Mouse (Mus musculus) lung, embryonic 16.5 days (tissue): ENCODE measurements around the gene Plrg1. TPM values are rescaled to one million over a fixed set of nuclear protein-coding genes. Genes with fewer than 3 reads are reported as not detected.

Experiments
- ATAC-seq: fragments of 200-750 bp; cut with Nextera tagmentation; 2 replicates; pipeline ENCODE4 v1.8.0; 2017; ENCODE audit warnings: low read depth, mild to moderate bottlenecking, moderate library complexity
- H3K27ac ChIP-seq: fragments of 300-500 bp; sonication (generic); 2 replicates; pipeline ENCODE4 v1.5.1; 2014; ENCODE audit warnings: mild to moderate bottlenecking, control low read depth, low read length
- H3K27me3 ChIP-seq: fragments of 300-500 bp; sonication (generic); 2 replicates; pipeline ENCODE4 v1.6.1; 2014; ENCODE audit warnings: low read depth, low read length, mixed read lengths; ENCODE audit not compliant: control insufficient read depth, insufficient read depth
- H3K36me3 ChIP-seq: fragments of 300-500 bp; sonication (generic); 2 replicates; pipeline ENCODE4 v1.6.1; 2014; ENCODE audit warnings: low read length; ENCODE audit not compliant: control insufficient read depth, insufficient read depth
- H3K4me1 ChIP-seq: fragments of 300-500 bp; sonication (generic); replicated peaks from 2 replicates; pipeline ENCODE4 v1.6.1; 2014; ENCODE audit warnings: low read length, mixed read lengths; ENCODE audit not compliant: control insufficient read depth, insufficient read depth
- H3K4me2 ChIP-seq: fragments of 300-500 bp; sonication (generic); 2 replicates; pipeline ENCODE4 v1.6.1; 2014; ENCODE audit warnings: low read depth, low read length, control low read depth
- H3K4me3 ChIP-seq: fragments of 300-500 bp; sonication (generic); 2 replicates; pipeline ENCODE4 v1.5.1; 2014; ENCODE audit warnings: mild to moderate bottlenecking, low read length, control low read depth
- H3K9ac ChIP-seq: fragments of 300-500 bp; sonication (generic); 2 replicates; pipeline ENCODE4 v1.6.1; 2014; ENCODE audit warnings: low read length, control low read depth
- H3K9me3 ChIP-seq: fragments of 300-500 bp; sonication (generic); 2 replicates; pipeline ENCODE4 v1.6.1; 2016; ENCODE audit warnings: low read length; ENCODE audit not compliant: control insufficient read depth
- WGBS: fragments of 180-500 bp; shearing (Covaris S2); extraction: QIAGEN DNeasy Blood & Tissue Kit; methylation state at CpG from one replicate; pipeline ENCODE4 v1.1.7; 2014; 5-methylcytosine and 5-hydroxymethylcytosine counted together
- polyA plus RNA-seq: library from polyadenylated mRNA; unstranded; fragments of >200 nt; fragmentation: Nextera tagmentation; extraction: Ambion mirVana; gene quantifications from 2 replicates; pipeline ENCODE4 v1.2.1, GENCODE M21; 2015

The Plrg1 gene
- polyA plus RNA-seq, 1 experiment from 2014 or later: 99.0 TPM

DNA sequence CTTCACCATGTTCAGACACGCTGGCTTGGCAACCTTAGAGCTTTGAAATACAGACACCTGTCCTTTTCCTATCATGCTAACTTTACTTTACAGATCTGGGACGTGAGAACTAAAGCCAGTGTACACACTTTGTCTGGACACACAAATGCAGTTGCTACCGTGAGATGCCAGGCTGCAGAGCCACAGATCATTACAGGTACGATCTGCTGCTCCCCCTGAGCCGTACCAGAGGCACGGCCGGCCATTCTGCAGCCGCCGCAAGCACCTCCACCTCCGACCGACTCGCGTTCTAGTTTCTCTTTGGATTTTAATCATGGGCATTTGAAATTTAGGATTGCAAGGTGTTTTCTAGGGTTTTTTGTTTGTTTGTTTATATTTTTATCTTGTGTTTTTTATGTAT is 13.5 kb downstream of the Plrg1 start:
- Histone ChIP-seq H3K4me2 (no peak overlapping the region), H3K36me3 (peaks cover 47% of the 10 kb centered on the region), H3K9me3 (no peaks in the 10 kb centered on the region), H3K4me1 (no peaks in the 10 kb centered on the region), H3K9ac (no peak overlapping the region), H3K4me3 (no peak overlapping the region), H3K27me3 (no peaks in the 10 kb centered on the region), H3K27ac (no peak overlapping the region)
- 92% methylated on average over 13 of the region's 13 CpGs for WGBS
- no peak for ATAC-seq

DNA sequence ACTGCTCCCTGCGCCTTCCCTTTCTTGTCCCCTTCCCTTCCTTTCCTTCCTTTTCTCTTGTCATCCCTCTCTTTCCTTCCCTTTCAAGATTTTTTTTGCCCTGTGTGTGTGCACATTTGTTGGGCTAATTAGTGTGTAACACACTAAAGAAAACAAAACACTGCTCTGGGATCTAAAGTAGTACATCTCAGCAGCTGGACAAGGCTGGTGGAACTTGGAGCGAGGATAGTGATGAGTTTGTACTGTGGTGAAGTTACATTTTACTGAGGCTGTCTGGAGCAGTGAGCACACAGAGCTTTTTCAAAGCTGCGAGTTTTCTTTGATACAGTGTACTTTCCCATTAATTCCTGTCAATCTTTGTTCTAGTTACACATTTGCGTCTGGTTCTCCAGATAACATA is 14.9 kb downstream of the Plrg1 start:
- Histone ChIP-seq H3K4me1 (no peaks in the 10 kb centered on the region), H3K4me2 (no peak overlapping the region), H3K9ac (no peak overlapping the region), H3K36me3 (peaks cover 47% of the 10 kb centered on the region), H3K9me3 (no peaks in the 10 kb centered on the region), H3K27me3 (no peaks in the 10 kb centered on the region), H3K4me3 (no peak overlapping the region), H3K27ac (no peak overlapping the region)
- no peak for ATAC-seq
- 77% methylated on average over 4 of the region's 4 CpGs for WGBS

DNA sequence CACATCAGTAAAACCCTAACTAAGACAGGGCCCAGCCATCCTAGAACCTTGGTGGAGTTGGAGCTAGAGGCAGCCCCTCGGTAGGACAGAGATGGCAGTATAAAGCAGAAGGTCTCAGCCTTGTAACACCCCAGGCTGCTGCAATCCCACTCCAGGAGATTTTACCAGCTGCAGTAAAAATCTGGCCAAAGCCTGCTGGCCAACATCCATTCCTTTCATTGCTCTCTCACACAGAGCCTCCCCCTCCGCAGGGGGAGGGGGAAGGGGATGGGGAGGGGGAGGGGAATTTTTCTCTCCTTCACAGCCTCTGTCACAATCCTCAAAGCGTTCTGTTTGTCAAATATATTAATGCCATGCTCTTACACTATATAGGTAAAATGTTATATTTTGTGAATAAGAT is 21.2 kb downstream of the Plrg1 start:
- no peak overlapping the region for H3K9ac ChIP-seq
- ATAC-seq: peak; percentile 28; the same call in 1 of the 2 replicates
- peaks cover 7% of the 10 kb centered on the region; the same call in 1 of the 2 replicates for H3K36me3 ChIP-seq
- no peak overlapping the region for H3K4me3 ChIP-seq
- H3K4me2 ChIP-seq: no peak overlapping the region
- H3K27me3 ChIP-seq: no peaks in the 10 kb centered on the region
- H3K9me3 ChIP-seq: no peaks in the 10 kb centered on the region
- peaks cover 4% of the 10 kb centered on the region; the same call in 1 of the 2 replicates for H3K4me1 ChIP-seq
- 26% methylated on average over 3 of the region's 3 CpGs for WGBS
- no peak overlapping the region for H3K27ac ChIP-seq

DNA sequence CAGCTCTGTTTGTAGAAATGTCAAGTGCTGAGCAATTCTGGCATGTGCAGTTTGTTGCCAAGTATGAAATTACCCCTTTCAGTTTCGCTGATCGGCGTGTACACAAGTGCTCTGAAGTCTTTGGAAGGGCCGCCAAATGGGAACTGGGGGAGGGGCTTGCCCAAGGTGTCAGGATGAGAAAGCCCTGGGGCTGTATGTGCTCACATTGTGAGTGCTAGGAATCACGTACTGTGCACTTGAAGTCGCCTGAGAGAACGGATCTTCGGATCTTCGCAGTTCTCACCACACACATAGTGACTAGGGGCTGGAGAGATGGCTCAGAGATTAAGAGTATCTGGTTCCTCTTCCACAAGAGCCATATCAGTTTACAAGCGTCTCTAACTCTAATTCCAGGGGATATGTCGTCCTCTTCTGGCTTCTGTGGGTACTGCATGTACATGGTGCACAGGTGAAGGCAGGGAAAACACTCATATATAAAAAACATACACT is 25.3 kb downstream of the Plrg1 start:
- H3K27me3 ChIP-seq: no peaks in the 10 kb centered on the region
- WGBS: under 1% methylated on average over 11 of the region's 11 CpGs
- H3K4me3 ChIP-seq: peak overlapping the region; percentile 51
- H3K27ac ChIP-seq: peak overlapping the region; percentile 55
- no peaks in the 10 kb centered on the region for H3K9me3 ChIP-seq
- no peaks in the 10 kb centered on the region for H3K36me3 ChIP-seq
- peak; percentile 93 for ATAC-seq
- H3K9ac ChIP-seq: peak overlapping the region; percentile 59
- H3K4me1 ChIP-seq: peaks cover 4% of the 10 kb centered on the region; the same call in 1 of the 2 replicates
- H3K4me2 ChIP-seq: peak overlapping the region; percentile 77

DNA sequence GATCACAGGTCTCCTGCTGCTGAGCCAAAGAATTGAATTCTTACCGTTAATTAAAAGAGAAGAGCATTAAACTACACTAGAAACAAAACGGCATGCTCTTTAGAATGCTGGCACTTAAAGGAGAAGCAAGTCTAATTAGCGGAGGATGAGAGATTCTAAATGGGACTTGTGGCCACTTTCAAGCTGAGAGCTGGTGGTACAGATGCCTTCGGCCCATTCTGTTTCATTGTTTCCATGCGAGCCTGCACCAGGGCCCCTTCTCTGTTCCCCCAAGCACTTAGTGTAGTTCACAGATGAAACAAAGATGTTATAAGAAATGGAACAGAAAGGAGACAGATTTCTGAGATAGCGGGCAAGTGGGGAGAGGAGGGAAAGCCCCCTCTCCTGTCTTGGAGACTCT is 42.3 kb downstream of the Plrg1 start:
- no peaks in the 10 kb centered on the region for H3K27me3 ChIP-seq
- ATAC-seq: no peak
- peaks cover 6% of the 10 kb centered on the region; the same call in 1 of the 2 replicates for H3K4me1 ChIP-seq
- H3K9me3 ChIP-seq: no peaks in the 10 kb centered on the region
- H3K4me2 ChIP-seq: no peak overlapping the region
- H3K9ac ChIP-seq: no peak overlapping the region
- WGBS: 73% methylated on average over 6 of the region's 6 CpGs
- H3K36me3 ChIP-seq: no peaks in the 10 kb centered on the region
- no peak overlapping the region for H3K4me3 ChIP-seq
- H3K27ac ChIP-seq: no peak overlapping the region

DNA sequence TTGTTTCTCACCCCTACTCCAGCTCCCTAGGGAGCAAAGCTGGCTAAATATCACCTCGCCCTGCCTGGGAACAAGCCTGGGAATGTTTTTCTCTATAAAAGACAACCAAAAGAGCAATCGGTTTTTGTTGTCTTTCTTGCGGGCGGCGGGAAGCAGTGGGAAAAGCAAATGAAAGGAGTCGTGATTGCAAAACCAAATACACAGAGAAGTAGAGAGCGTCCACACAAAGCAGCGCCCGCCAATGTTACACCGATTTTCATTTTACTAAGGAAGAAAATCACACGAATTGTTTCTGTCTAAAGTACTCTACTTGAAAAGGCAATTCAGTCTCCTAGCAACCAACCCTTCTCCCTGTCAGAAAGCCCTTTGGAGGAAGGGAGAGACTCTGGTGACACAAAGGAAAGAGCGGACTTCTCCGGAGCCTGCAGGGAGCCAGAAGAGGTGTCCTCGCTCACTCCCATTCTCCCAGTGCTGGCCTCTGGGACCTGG is 43.3 kb downstream of the Plrg1 start:
- Histone ChIP-seq H3K4me3 (peak overlapping the region; percentile 42), H3K4me1 (peaks cover 6% of the 10 kb centered on the region; the same call in 1 of the 2 replicates), H3K27ac (no peak overlapping the region; the same call in 1 of the 2 replicates), H3K36me3 (no peaks in the 10 kb centered on the region), H3K27me3 (no peaks in the 10 kb centered on the region), H3K4me2 (peak overlapping the region; percentile 56), H3K9me3 (no peaks in the 10 kb centered on the region), H3K9ac (peak overlapping the region; percentile 55)
- peak; percentile 57; the same call in 1 of the 2 replicates for ATAC-seq
- 10% methylated on average over 14 of the region's 14 CpGs for WGBS

DNA sequence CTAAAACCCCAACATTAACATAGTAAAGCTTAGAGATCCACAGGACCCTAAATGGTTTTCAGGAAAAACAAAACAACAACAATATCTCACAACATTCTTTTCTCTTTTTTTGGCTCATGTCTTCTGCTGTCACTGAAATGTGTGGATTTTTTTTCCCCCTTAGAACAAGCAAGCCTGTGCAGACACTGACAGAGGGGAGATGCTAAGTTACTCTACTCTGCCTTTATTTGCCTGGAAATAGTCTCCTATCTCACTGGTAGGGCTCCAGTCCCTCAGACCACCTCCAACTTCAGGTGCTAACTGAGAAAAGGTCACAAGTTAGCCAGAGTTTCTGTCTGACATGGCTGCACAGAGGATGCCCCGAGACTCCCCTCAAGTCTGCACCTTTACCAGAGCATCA is 43.8 kb downstream of the Plrg1 start:
- Histone ChIP-seq H3K9ac (peak overlapping the region; percentile 55; the same call in 1 of the 2 replicates), H3K4me2 (peak overlapping the region; percentile 56), H3K27me3 (no peaks in the 10 kb centered on the region), H3K9me3 (no peaks in the 10 kb centered on the region), H3K36me3 (no peaks in the 10 kb centered on the region), H3K4me3 (peak overlapping the region; percentile 42), H3K27ac (no peak overlapping the region), H3K4me1 (peaks cover 6% of the 10 kb centered on the region; the same call in 1 of the 2 replicates)
- 100% methylated on average over 1 of the region's 1 CpGs for WGBS
- ATAC-seq: no peak

DNA sequence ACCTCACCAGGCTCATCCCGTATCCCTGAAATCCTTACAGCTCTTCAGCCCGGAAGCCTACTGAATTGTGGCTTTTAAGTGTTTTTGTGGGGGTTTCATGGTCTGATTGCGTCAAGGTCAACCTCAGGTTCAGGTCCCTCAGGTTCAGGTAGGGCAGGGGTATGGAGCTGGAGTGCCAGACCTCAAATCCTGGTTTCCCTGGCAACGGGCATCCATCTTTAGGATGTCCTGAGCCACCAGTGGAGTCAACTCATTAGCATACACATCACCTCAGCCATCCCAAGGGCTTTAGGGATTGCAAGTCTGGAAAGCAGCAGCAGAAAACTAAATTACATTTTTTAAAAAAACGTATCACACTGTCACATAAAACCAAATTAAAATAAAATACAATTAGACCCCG is 44.3 kb downstream of the Plrg1 start:
- no peak overlapping the region for H3K9ac ChIP-seq
- no peaks in the 10 kb centered on the region for H3K36me3 ChIP-seq
- 74% methylated on average over 6 of the region's 6 CpGs for WGBS
- no peak overlapping the region for H3K27ac ChIP-seq
- H3K4me2 ChIP-seq: no peak overlapping the region
- no peaks in the 10 kb centered on the region for H3K27me3 ChIP-seq
- H3K9me3 ChIP-seq: no peaks in the 10 kb centered on the region
- H3K4me1 ChIP-seq: peaks cover 6% of the 10 kb centered on the region; the same call in 1 of the 2 replicates
- H3K4me3 ChIP-seq: no peak overlapping the region
- ATAC-seq: no peak

DNA sequence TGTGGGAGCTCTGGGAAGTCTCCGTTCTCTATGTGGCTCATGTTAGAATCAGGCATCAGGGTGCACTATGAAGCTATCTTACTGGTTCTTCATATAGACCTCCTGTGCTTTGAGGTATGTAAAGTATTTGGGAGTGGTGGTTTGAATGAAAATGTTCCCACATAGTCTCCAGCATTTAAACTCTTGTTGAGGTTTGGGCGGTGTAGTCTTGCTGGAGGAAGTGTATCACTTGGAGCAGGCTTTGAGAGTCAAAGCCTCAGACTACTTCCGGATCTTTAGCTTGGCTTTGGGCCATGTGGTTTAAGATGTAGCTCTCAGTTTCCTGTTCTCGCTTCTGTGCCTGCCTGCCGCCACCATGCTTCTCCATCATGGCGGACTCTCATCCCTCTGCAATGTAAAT is 47.0 kb downstream of the Plrg1 start:
- Histone ChIP-seq H3K9ac (no peak overlapping the region), H3K27me3 (no peaks in the 10 kb centered on the region), H3K4me3 (no peak overlapping the region), H3K4me2 (no peak overlapping the region), H3K4me1 (peaks cover 6% of the 10 kb centered on the region; the same call in 1 of the 2 replicates), H3K27ac (no peak overlapping the region), H3K36me3 (no peaks in the 10 kb centered on the region), H3K9me3 (peaks cover 4% of the 10 kb centered on the region; the same call in 1 of the 2 replicates)
- 75% methylated on average over 6 of the region's 6 CpGs for WGBS
- ATAC-seq: no peak
